Mouse (Mus musculus): ENCODE measurements around the gene Plcd1.

GRCm38 (mm10) chr9:119080040-119080675 is 13.1 kb downstream of the Plcd1 start:
- TF ChIP-seq CTCF (IDR thresholded peaks at IDR 0.05; ENCODE audit: control insufficient read depth, insufficient read depth, low read length) (no peak), POLR2A (IDR thresholded peaks at IDR 0.05; ENCODE audit: borderline replicate concordance, control insufficient read depth, low read depth, low read length) (no peak)
